Mouse (Mus musculus) lung, postnatal 25 days (tissue): ENCODE measurements around the gene Wfdc11.
A peak's percentile ranks its signal among the peaks of the same experiment; 100 is the strongest.

Source experiments
- DNase-seq: peaks from one replicate; pipeline ENCODE4 v3.0.0; 2022; ENCODE audit warnings: low spot score

Gene Wfdc11

DNA sequence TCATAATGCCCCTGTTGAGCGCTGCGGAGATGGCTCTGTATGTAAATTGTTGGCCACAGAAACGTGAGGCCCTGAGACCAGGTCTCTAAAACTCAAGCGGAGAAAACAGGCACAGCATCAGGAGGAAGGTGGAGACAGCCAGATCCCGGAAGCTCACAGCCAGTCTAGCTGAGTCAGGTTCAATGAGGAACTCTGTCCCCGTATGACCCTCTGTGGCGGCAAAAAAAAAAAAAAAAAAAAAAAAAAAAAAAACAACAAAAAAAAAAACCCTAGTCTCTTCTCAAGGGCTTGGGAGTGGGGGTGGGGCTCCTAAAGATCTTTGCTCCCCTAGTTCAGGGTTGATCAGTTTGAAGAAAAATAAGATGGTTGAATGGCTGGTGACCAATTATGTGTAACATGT is 32.8 kb downstream of the Wfdc11 start:
- DNase-seq = peak; percentile 28

DNA sequence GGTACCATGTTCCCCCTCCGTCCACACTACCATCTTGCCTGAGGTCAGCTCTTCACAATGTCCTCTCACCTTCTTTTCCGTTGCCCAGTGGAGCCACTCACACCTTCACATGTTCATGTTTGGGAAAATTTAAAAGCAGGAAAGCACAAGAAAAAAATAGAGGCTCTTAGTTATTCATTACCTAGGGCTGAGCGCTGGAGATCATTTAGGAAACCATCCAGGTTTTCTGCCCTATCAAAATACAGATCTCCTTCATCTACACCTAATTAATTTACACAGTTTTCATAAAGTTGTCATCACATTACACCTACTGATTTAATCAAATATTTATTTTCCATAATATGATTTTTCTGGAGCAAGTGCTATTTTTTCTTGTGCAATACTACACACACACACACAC is 35.2 kb downstream of the Wfdc11 start, which contains the start of gene Wfdc16:
Gene Wfdc16, minus strand, starts transcription at position 101 of the 400 bp plus-strand sequence.
- DNase-seq = no peak

- no peak for DNase-seq
These were observed 38.6 kb downstream of the Wfdc11 start for GRCm38 (mm10) chr2:164635266-164635665.

DNA sequence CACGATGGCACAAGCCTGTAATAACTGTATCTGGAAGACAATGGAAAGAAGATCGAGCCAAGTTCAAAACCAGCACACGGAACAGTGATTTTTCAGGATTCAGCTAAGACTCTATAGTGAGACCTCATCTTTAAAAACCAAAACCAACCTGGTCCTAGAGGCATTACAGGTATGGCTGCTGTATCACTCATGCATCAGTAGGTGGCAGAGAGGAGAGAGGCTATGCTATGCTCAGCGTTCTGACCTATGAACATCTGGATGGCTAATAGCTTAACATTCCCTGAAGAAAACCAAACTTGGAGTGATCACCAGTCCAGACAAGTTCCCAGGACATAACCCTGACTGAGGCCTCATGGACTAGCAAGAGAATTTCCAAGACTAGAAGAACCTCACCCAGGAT is 52.1 kb downstream of the Wfdc11 start:
- DNase-seq = no peak

- DNase-seq = peak; percentile 28
These were observed 54.8 kb downstream of the Wfdc11 start for GRCm38 (mm10) chr2:164619050-164619449.

GRCm38 (mm10) chr2:164615386-164615785 is 58.5 kb downstream of the Wfdc11 start:
- DNase-seq = no peak

GRCm38 (mm10) chr2:164613471-164613870 is 60.4 kb downstream of the Wfdc11 start, which contains the start of the genes Wfdc6b and Wfdc8:
Gene Wfdc6b, plus strand, starts transcription at chr2:164613522.
Gene Wfdc8, minus strand, starts transcription at chr2:164613626.
- peak; percentile 68 for DNase-seq
